Mouse (Mus musculus) liver, embryonic 14.5 days (tissue): ENCODE data around the gene Zp1.

Experiments
- CTCF ChIP-seq: IDR thresholded peaks from 2 replicates; pipeline ENCODE4 v1.5.1; 2016; ENCODE audit warnings: antibody characterized with exemption, low read depth, control low read depth
- EP300 ChIP-seq: IDR thresholded peaks from 2 replicates; pipeline ENCODE4 v1.6.1; 2016; ENCODE audit warnings: antibody characterized with exemption, low read depth

DNA sequence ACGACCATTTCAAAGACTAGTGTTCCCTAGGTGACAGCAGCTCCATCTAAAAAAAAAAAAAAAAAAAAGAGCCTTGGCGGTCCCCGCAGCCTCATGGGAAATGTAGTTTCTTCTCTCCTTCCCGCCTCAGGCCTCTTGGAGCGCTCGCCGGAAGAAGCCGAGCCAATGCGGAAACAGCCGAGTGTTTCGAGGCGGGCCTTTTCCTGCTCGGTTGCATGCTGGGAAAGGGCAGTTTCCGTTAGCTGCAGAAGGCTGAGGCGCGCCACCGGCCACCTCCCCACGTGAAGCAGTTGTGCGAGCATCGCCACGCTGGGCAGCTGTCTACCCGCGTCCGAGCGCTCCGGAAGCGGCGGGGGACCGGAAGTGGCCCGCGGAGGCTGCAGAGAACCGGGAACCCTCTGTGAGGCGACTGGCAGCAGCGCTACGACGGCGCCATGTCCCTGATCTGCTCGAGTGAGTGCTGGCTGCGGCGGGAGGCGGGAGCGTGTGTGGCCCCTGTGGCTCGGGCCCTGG is 25.4 kb downstream of the Zp1 start, which contains the start of gene Prpf19:
- TF ChIP-seq CTCF (0 out of 2 replicates have a peak, but pooled peaks have one; percentile 23), EP300 (no peak)
